Mouse (Mus musculus) hindbrain, embryonic 11.5 days (tissue): ENCODE measurements around the gene Rab3gap2. TPM values are rescaled to one million over a fixed set of nuclear protein-coding genes. Genes with fewer than 3 reads are reported as not detected.

Experiments
- ATAC-seq: fragments of 200-750 bp; cut with Nextera tagmentation; 2 replicates; pipeline ENCODE4 v1.8.0; 2017; ENCODE audit warnings: mild to moderate bottlenecking, moderate TSS enrichment, moderate library complexity; ENCODE audit not compliant: low FRiP score
- DNase-seq: peaks from one replicate; pipeline ENCODE4 v3.0.0-alpha.2; 2015; ENCODE audit warnings: low spot score
- H3K27ac ChIP-seq: fragments of 300-500 bp; sonication (generic); 2 replicates; pipeline ENCODE4 v1.5.1; 2014; ENCODE audit warnings: mild to moderate bottlenecking, low read depth, low read length
- H3K27me3 ChIP-seq: fragments of 300-500 bp; sonication (generic); 2 replicates; pipeline ENCODE4 v1.6.1; 2014; ENCODE audit warnings: mild to moderate bottlenecking, low read length, moderate library complexity, mixed read lengths; ENCODE audit not compliant: control insufficient read depth, insufficient read depth
- H3K36me3 ChIP-seq: fragments of 300-500 bp; sonication (generic); 2 replicates; pipeline ENCODE4 v1.6.1; 2014; ENCODE audit warnings: mild to moderate bottlenecking, low read length, moderate library complexity, mixed read lengths; ENCODE audit not compliant: control insufficient read depth, insufficient read depth
- H3K4me1 ChIP-seq: fragments of 300-500 bp; sonication (generic); replicated peaks from 2 replicates; pipeline ENCODE4 v1.6.1; 2014; ENCODE audit warnings: low read length, mixed read lengths; ENCODE audit not compliant: control insufficient read depth, insufficient read depth
- H3K4me2 ChIP-seq: fragments of 300-500 bp; sonication (generic); replicated peaks from 2 replicates; pipeline ENCODE4 v1.6.1; 2014; ENCODE audit warnings: mild to moderate bottlenecking, low read depth, low read length
- H3K4me3 ChIP-seq: fragments of 300-500 bp; sonication (generic); 2 replicates; pipeline ENCODE4 v1.5.1; 2014; ENCODE audit warnings: low read depth, low read length
- H3K9ac ChIP-seq: fragments of 300-500 bp; sonication (generic); 2 replicates; pipeline ENCODE4 v1.6.1; 2014; ENCODE audit warnings: low read depth, low read length
- H3K9me3 ChIP-seq: fragments of 300-500 bp; sonication (generic); 2 replicates; pipeline ENCODE4 v1.6.1; 2016; ENCODE audit warnings: low read length; ENCODE audit not compliant: control insufficient read depth
- WGBS: fragments of 180-500 bp; shearing (Covaris S2); extraction: QIAGEN DNeasy Blood & Tissue Kit; methylation state at CpG from one replicate; pipeline ENCODE4 v1.1.7; 2014; 5-methylcytosine and 5-hydroxymethylcytosine counted together
- microRNA counts: library from miRNA; unstranded; fragments of <30 nt; microRNA quantifications from one replicate; lab custom pipeline; 2015
- polyA plus RNA-seq: library from polyadenylated mRNA; unstranded; fragments of >200 nt; fragmentation: Nextera tagmentation; extraction: Ambion mirVana; gene quantifications from 2 replicates; pipeline ENCODE4 v1.2.1, GENCODE M21; 2014

Gene Rab3gap2
- polyA plus RNA-seq, 1 experiment from 2014 or later: 23.6 TPM

DNA sequence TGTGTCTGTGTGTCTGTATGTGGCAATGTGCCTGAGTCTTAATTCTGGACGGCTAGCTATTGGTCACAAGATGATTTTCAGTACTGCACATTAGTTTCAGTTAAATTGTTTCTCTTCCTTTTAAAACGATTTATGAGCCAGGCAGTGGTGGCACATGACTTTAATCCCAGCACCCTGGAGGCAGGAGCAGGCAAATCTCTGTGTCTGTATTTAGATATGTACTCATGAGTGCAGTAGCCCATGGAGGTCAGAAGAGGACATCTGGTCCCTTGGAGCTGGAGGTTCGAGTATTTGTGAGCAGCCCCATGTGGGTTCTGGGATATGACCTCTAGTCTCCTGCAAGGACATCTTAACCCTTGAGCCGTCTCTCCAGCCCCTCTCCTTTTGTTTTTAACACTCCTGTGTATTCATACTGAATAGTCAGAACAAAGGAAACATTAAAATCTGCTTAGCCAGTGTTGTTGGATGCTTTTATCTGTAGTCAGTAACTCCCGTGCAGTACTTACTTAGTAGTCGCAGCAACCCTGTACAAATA is 131.4 kb downstream of the Rab3gap2 start:
- H3K9me3 ChIP-seq: no peaks in the 10 kb centered on the region
- 81% methylated on average over 6 of the region's 6 CpGs for WGBS
- no peak overlapping the region for H3K27ac ChIP-seq
- no peak overlapping the region for H3K4me3 ChIP-seq
- DNase-seq (no peak), ATAC-seq (no peak)
- no peak overlapping the region for H3K4me2 ChIP-seq
- H3K4me1 ChIP-seq: 0 out of 2 replicates have a peak, but pooled peaks cover 3% of the 10 kb centered on the region
- H3K36me3 ChIP-seq: peaks cover 3% of the 10 kb centered on the region; the same call in 1 of the 2 replicates
- H3K9ac ChIP-seq: no peak overlapping the region
- no peaks in the 10 kb centered on the region for H3K27me3 ChIP-seq

MicroRNAs within 50 kb of the gene (microRNA counts, 519-probe panel; counts per million panel counts)
- microRNA mmu-miR-194 (lab: Ali Mortazavi, UCI) (2,952 counts per million, percentile 13 among the panel's probes with 10 or more counts), microRNA mmu-miR-664 (lab: Ali Mortazavi, UCI) (not detected)

Other genes starting within 250 kb of the Rab3gap2 start
- 5.9 and 6.7 TPM in 2 replicates for gene Mark1, start 204.5 kb upstream of the Rab3gap2 start, polyA plus RNA-seq
- gene Iars2, start 125.3 kb downstream of the Rab3gap2 start, polyA plus RNA-seq: 19.2 and 24.5 TPM in 2 replicates
- gene Bpnt1, start 128.0 kb downstream of the Rab3gap2 start, polyA plus RNA-seq: 28.8 and 29.0 TPM in 2 replicates
- gene Eprs, start 158.9 kb downstream of the Rab3gap2 start, polyA plus RNA-seq: 146 and 172 TPM in 2 replicates